Mouse (Mus musculus) forebrain, embryonic 11.5 days (tissue): Measurements from ENCODE around the gene Vps53. TPM values are rescaled to one million over a fixed set of nuclear protein-coding genes. Genes with fewer than 3 reads are reported as not detected.

Experiments used
- ATAC-seq: fragments of 200-750 bp; cut with Nextera tagmentation; replicated peaks from 2 replicates; pipeline ENCODE4 v1.8.0; 2017; ENCODE audit warnings: moderate TSS enrichment; ENCODE audit not compliant: low FRiP score
- DNase-seq: peaks from one replicate; pipeline ENCODE4 v3.0.0-alpha.2; 2017; ENCODE audit warnings: low spot score
- H3K27ac ChIP-seq: fragments of 300-500 bp; sonication (generic); 2 replicates; pipeline ENCODE4 v1.5.1; 2014; ENCODE audit warnings: low read depth, low read length
- H3K27me3 ChIP-seq: fragments of 300-500 bp; sonication (generic); 2 replicates; pipeline ENCODE4 v1.6.1; 2014; ENCODE audit warnings: mild to moderate bottlenecking, low read length, mixed read lengths; ENCODE audit not compliant: control insufficient read depth, insufficient read depth
- H3K36me3 ChIP-seq: fragments of 300-500 bp; sonication (generic); 2 replicates; pipeline ENCODE4 v1.6.1; 2014; ENCODE audit warnings: mild to moderate bottlenecking, low read length, moderate library complexity, mixed read lengths; ENCODE audit not compliant: control insufficient read depth, insufficient read depth
- H3K4me1 ChIP-seq: fragments of 300-500 bp; sonication (generic); replicated peaks from 2 replicates; pipeline ENCODE4 v1.6.1; 2014; ENCODE audit warnings: low read length, mixed read lengths; ENCODE audit not compliant: control insufficient read depth, insufficient read depth
- H3K4me2 ChIP-seq: fragments of 300-500 bp; sonication (generic); 2 replicates; pipeline ENCODE4 v1.6.1; 2014; ENCODE audit warnings: low read depth, mild to moderate bottlenecking, low read length, moderate library complexity, mixed read lengths; ENCODE audit not compliant: severe bottlenecking
- H3K4me3 ChIP-seq: fragments of 300-500 bp; sonication (generic); 2 replicates; pipeline ENCODE4 v1.5.1; 2014; ENCODE audit warnings: low read depth, low read length
- H3K9ac ChIP-seq: fragments of 300-500 bp; sonication (generic); 2 replicates; pipeline ENCODE4 v1.6.1; 2014; ENCODE audit warnings: low read length
- H3K9me3 ChIP-seq: fragments of 300-500 bp; sonication (generic); 2 replicates; pipeline ENCODE4 v1.6.1; 2016; ENCODE audit warnings: low read length, mixed read lengths; ENCODE audit not compliant: control insufficient read depth
- WGBS: fragments of 180-500 bp; shearing (Covaris S2); extraction: QIAGEN DNeasy Blood & Tissue Kit; methylation state at CpG from one replicate; pipeline ENCODE4 v1.1.7; 2014; 5-methylcytosine and 5-hydroxymethylcytosine counted together
- polyA plus RNA-seq: library from polyadenylated mRNA; unstranded; fragments of >200 nt; fragmentation: Nextera tagmentation; extraction: Ambion mirVana; gene quantifications from 2 replicates; pipeline ENCODE4 v1.2.1, GENCODE M21; 2014

Vps53 gene
- polyA plus RNA-seq, 1 experiment from 2014 or later = 43.6 TPM

- Histone ChIP-seq H3K4me1 (no peaks in the 10 kb centered on the region), H3K27me3 (no peaks in the 10 kb centered on the region; the same call in 1 of the 2 replicates), H3K4me3 (no peak overlapping the region), H3K36me3 (no peaks in the 10 kb centered on the region), H3K27ac (no peak overlapping the region), H3K4me2 (no peak overlapping the region), H3K9me3 (no peaks in the 10 kb centered on the region), H3K9ac (no peak overlapping the region)
- DNase-seq = no peak
- whole genome bisulfite sequencing = 85% methylated on average over 6 of the region's 6 CpGs
- ATAC-seq = no peak
These were observed 146.1 kb downstream of the Vps53 start for GRCm38 (mm10) chr11:76033359-76033758.

GRCm38 (mm10) chr11:76028072-76028465 is 151.4 kb downstream of the Vps53 start:
- Histone ChIP-seq H3K27ac (no peak overlapping the region), H3K4me1 (peaks cover 6% of the 10 kb centered on the region; the same call in 1 of the 2 replicates), H3K4me2 (peak overlapping the region; percentile 94), H3K9me3 (no peaks in the 10 kb centered on the region), H3K27me3 (peaks cover 2% of the 10 kb centered on the region; the same call in 1 of the 2 replicates), H3K4me3 (peak overlapping the region; percentile 57), H3K36me3 (no peaks in the 10 kb centered on the region), H3K9ac (peak overlapping the region; percentile 63)
- WGBS = 2% methylated on average over 10 of the region's 14 CpGs
- ATAC-seq (peak; percentile 49), DNase-seq (no peak)

GRCm38 (mm10) chr11:76027139-76028071 is 152.0 kb downstream of the Vps53 start, which contains the start of gene Rflnb:
Gene Rflnb, minus strand, starts transcription at chr11:76027782.
- DNase-seq (peak; percentile 91), ATAC-seq (peak; percentile 89)
- Histone ChIP-seq H3K4me3 (peak within 1 kb of the TSS; percentile 57), H3K9ac (peak within 1 kb of the TSS; percentile 63), H3K27me3 (peaks cover 2% of the 10 kb centered on the region; the same call in 1 of the 2 replicates), H3K4me1 (peaks cover 6% of the 10 kb centered on the region; the same call in 1 of the 2 replicates), H3K9me3 (no peaks in the 10 kb centered on the region), H3K36me3 (no peaks in the 10 kb centered on the region), H3K4me2 (peak within 1 kb of the TSS; percentile 94), H3K27ac (no peak within 1 kb of the TSS; the same call in 1 of the 2 replicates)
- under 1% methylated on average over 100 of the region's 112 CpGs for WGBS

GRCm38 (mm10) chr11:76026527-76027138 is 152.8 kb downstream of the Vps53 start:
- Histone ChIP-seq H3K9ac (peak overlapping the region; percentile 63), H3K4me1 (peaks cover 6% of the 10 kb centered on the region; the same call in 1 of the 2 replicates), H3K27me3 (peaks cover 2% of the 10 kb centered on the region; the same call in 1 of the 2 replicates), H3K27ac (no peak overlapping the region; the same call in 1 of the 2 replicates), H3K4me2 (peak overlapping the region; percentile 94), H3K4me3 (peak overlapping the region; percentile 57), H3K36me3 (no peaks in the 10 kb centered on the region), H3K9me3 (no peaks in the 10 kb centered on the region)
- DNase-seq = no peak
- ATAC-seq = no peak
- 1% methylated on average over 14 of the region's 14 CpGs for WGBS

GRCm38 (mm10) chr11:76025080-76025583 is 154.3 kb downstream of the Vps53 start:
- Histone ChIP-seq H3K4me1 (peaks cover 6% of the 10 kb centered on the region; the same call in 1 of the 2 replicates), H3K9ac (no peak overlapping the region), H3K36me3 (no peaks in the 10 kb centered on the region), H3K27me3 (peaks cover 2% of the 10 kb centered on the region; the same call in 1 of the 2 replicates), H3K27ac (no peak overlapping the region), H3K4me2 (no peak overlapping the region), H3K9me3 (no peaks in the 10 kb centered on the region), H3K4me3 (no peak overlapping the region)
- WGBS = 53% methylated on average over 7 of the region's 7 CpGs
- no peak for DNase-seq
- no peak for ATAC-seq

GRCm38 (mm10) chr11:76020916-76021315 is 158.5 kb downstream of the Vps53 start:
- Histone ChIP-seq H3K9ac (no peak overlapping the region), H3K4me1 (no peaks in the 10 kb centered on the region), H3K4me3 (no peak overlapping the region), H3K36me3 (no peaks in the 10 kb centered on the region), H3K4me2 (no peak overlapping the region), H3K27me3 (no peaks in the 10 kb centered on the region), H3K27ac (no peak overlapping the region), H3K9me3 (no peaks in the 10 kb centered on the region)
- WGBS = 85% methylated on average over 9 of the region's 9 CpGs
- ATAC-seq (no peak), DNase-seq (no peak)

GRCm38 (mm10) chr11:76019879-76020278 is 159.6 kb downstream of the Vps53 start:
- DNase-seq (no peak), ATAC-seq (no peak)
- Histone ChIP-seq H3K9me3 (no peaks in the 10 kb centered on the region), H3K9ac (no peak overlapping the region), H3K4me3 (no peak overlapping the region), H3K27me3 (no peaks in the 10 kb centered on the region), H3K36me3 (no peaks in the 10 kb centered on the region), H3K27ac (no peak overlapping the region), H3K4me2 (no peak overlapping the region), H3K4me1 (no peaks in the 10 kb centered on the region)
- WGBS = 83% methylated on average over 4 of the region's 4 CpGs

GRCm38 (mm10) chr11:76015814-76016213 is 163.6 kb downstream of the Vps53 start:
- no peak overlapping the region for H3K4me2 ChIP-seq
- H3K27me3 ChIP-seq = no peaks in the 10 kb centered on the region
- H3K36me3 ChIP-seq = no peaks in the 10 kb centered on the region
- no peak overlapping the region for H3K27ac ChIP-seq
- WGBS = 72% methylated on average over 4 of the region's 4 CpGs
- ATAC-seq (no peak), DNase-seq (no peak)
- no peak overlapping the region for H3K4me3 ChIP-seq
- H3K9ac ChIP-seq = no peak overlapping the region
- no peaks in the 10 kb centered on the region for H3K9me3 ChIP-seq
- H3K4me1 ChIP-seq = no peaks in the 10 kb centered on the region
